Mouse (Mus musculus) MEL (cell line): ENCODE measurements around the gene Scfd2. TPM values are rescaled to one million over a fixed set of nuclear protein-coding genes. Genes with fewer than 3 reads are reported as not detected.

Experiments
- DNase-seq: peaks from one replicate; pipeline ENCODE4 v3.0.0; 2011; ENCODE audit warnings: low read depth, low spot score
- H3K27ac ChIP-seq: 2 replicates; pipeline ENCODE4 v1.5.1; 2012; ENCODE audit warnings: low read depth, mild to moderate bottlenecking, control low read depth, low read length, moderate library complexity; ENCODE audit not compliant: control insufficient read depth
- H3K27me3 ChIP-seq, 2 experiments: fragments of 150-350 bp in 1 of 2; sonication (generic) in 1 of 2; 2 replicates each; pipeline ENCODE4 v1.6.1; 2012; ENCODE audit warnings: low read length in 2 of 2, mild to moderate bottlenecking in 2 of 2, improper control_type of control experiment in 1 of 2, moderate library complexity in 1 of 2; ENCODE audit not compliant: insufficient read depth in 2 of 2, control insufficient read depth in 1 of 2
- H3K36me3 ChIP-seq, 2 experiments: 2 replicates each; pipeline ENCODE4 v1.6.1; 2012 to 2014; ENCODE audit warnings: low read length in 2 of 2, improper control_type of control experiment in 1 of 2, inconsistent platforms in 1 of 2, mild to moderate bottlenecking in 1 of 2; ENCODE audit not compliant: insufficient read depth in 2 of 2, control insufficient read depth in 1 of 2
- H3K4me1 ChIP-seq, 2 experiments: fragments of 150-350 bp in 1 of 2; sonication (generic) in 1 of 2; 2 replicates each; pipeline ENCODE4 v1.6.1; 2012; ENCODE audit warnings: low read length in 2 of 2, improper control_type of control experiment in 1 of 2, mild to moderate bottlenecking in 1 of 2; ENCODE audit not compliant: insufficient read depth in 2 of 2, control insufficient read depth in 1 of 2
- H3K4me3 ChIP-seq, 2 experiments: fragments of 150-350 bp in 1 of 2; sonication (generic) in 1 of 2; 2 replicates each; pipeline ENCODE4 v1.5.1; 2012; ENCODE audit warnings: low read depth in 2 of 2, low read length in 2 of 2, mild to moderate bottlenecking in 2 of 2, moderate library complexity in 2 of 2, control low read depth in 1 of 2, improper control_type of control experiment in 1 of 2; ENCODE audit not compliant: control insufficient read depth in 1 of 2, insufficient read depth in 1 of 2
- H3K79me2 ChIP-seq: 2 replicates; pipeline ENCODE4 v1.6.1; 2012; ENCODE audit warnings: mild to moderate bottlenecking, low read length, moderate library complexity; ENCODE audit not compliant: control insufficient read depth, poor library complexity, insufficient read depth
- H3K9ac ChIP-seq: 2 replicates; pipeline ENCODE4 v1.6.1; 2012; ENCODE audit warnings: low read depth, mild to moderate bottlenecking, control low read depth, low read length, moderate library complexity; ENCODE audit not compliant: control insufficient read depth, poor library complexity, severe bottlenecking
- H3K9me3 ChIP-seq: fragments of 150-350 bp; sonication (generic); replicated peaks from 2 replicates; pipeline ENCODE4 v1.6.1; 2012; ENCODE audit warnings: mild to moderate bottlenecking, low read length, improper control_type of control experiment, moderate library complexity; ENCODE audit not compliant: insufficient read depth
- CHD1 ChIP-seq: IDR thresholded peaks from 2 replicates; pipeline ENCODE4 v1.6.1; 2012; ENCODE audit warnings: low read depth, mild to moderate bottlenecking, inconsistent platforms, low read length, improper control_type of control experiment
- CHD2 ChIP-seq: IDR thresholded peaks from 2 replicates; pipeline ENCODE4 v1.6.1; 2011; ENCODE audit warnings: low read length, improper control_type of control experiment
- CTCF ChIP-seq, 3 experiments: IDR thresholded peaks in 2 of 3; conservative IDR thresholded peaks in 1 of 3; 2 replicates each; pipeline ENCODE4 v1.5.1; 2011 to 2012; ENCODE audit warnings: low read length in 3 of 3, low read depth in 2 of 3, mild to moderate bottlenecking in 2 of 3, improper control_type of control experiment in 1 of 3, inconsistent platforms in 1 of 3, mixed read lengths in 1 of 3, moderate library complexity in 1 of 3; ENCODE audit not compliant: control insufficient read depth in 1 of 3, insufficient read depth in 1 of 3, poor library complexity in 1 of 3, severe bottlenecking in 1 of 3
- ELF1 ChIP-seq: IDR thresholded peaks from 2 replicates; pipeline ENCODE4 v1.6.1; 2014; ENCODE audit warnings: low read depth, mild to moderate bottlenecking, inconsistent platforms, low read length, improper control_type of control experiment, moderate library complexity
- EP300 ChIP-seq, 2 experiments: IDR thresholded peaks; 2 replicates each; pipeline ENCODE4 v1.6.1; 2011; ENCODE audit warnings: improper control_type of control experiment in 2 of 2, low read length in 2 of 2, low read depth in 1 of 2, mild to moderate bottlenecking in 1 of 2
- ETS1 ChIP-seq: IDR thresholded peaks from 2 replicates; pipeline ENCODE4 v1.6.1; 2012; ENCODE audit warnings: low read depth, mild to moderate bottlenecking, inconsistent platforms, low read length, improper control_type of control experiment, moderate library complexity
- GABPA ChIP-seq: IDR thresholded peaks from 2 replicates; pipeline ENCODE4 v1.6.1; 2012; ENCODE audit warnings: low read depth, mild to moderate bottlenecking, inconsistent platforms, low read length, improper control_type of control experiment, moderate library complexity
- HCFC1 ChIP-seq: IDR thresholded peaks from 2 replicates; pipeline ENCODE4 v1.6.1; 2012; ENCODE audit warnings: low read depth, mild to moderate bottlenecking, inconsistent platforms, low read length, improper control_type of control experiment, moderate library complexity
- KAT2A ChIP-seq: conservative IDR thresholded peaks from 2 replicates; pipeline ENCODE4 v1.6.1; 2012; ENCODE audit warnings: low read depth, low read length, improper control_type of control experiment, inconsistent platforms
- MAX ChIP-seq: IDR thresholded peaks from 2 replicates; pipeline ENCODE4 v1.6.1; 2011; ENCODE audit warnings: low read length, improper control_type of control experiment
- MXI1 ChIP-seq: IDR thresholded peaks from 2 replicates; pipeline ENCODE4 v1.6.1; 2011; ENCODE audit warnings: mild to moderate bottlenecking, low read depth, low read length, improper control_type of control experiment
- MYB ChIP-seq: IDR thresholded peaks from 2 replicates; pipeline ENCODE4 v1.6.1; 2011; ENCODE audit warnings: mild to moderate bottlenecking, low read depth, low read length, improper control_type of control experiment
- MYC ChIP-seq: IDR thresholded peaks from 2 replicates; pipeline ENCODE4 v1.6.1; 2011; ENCODE audit warnings: low read depth, mild to moderate bottlenecking, low read length, improper control_type of control experiment, moderate library complexity
- NRF1 ChIP-seq: IDR thresholded peaks from 2 replicates; pipeline ENCODE4 v1.6.1; 2014; ENCODE audit warnings: low read depth, mild to moderate bottlenecking, inconsistent platforms, low read length, improper control_type of control experiment, moderate library complexity; ENCODE audit not compliant: poor library complexity, insufficient read depth, severe bottlenecking
- POLR2AphosphoS5 ChIP-seq: IDR thresholded peaks from 2 replicates; pipeline ENCODE4 v1.6.1; 2012; ENCODE audit warnings: low read depth, borderline replicate concordance, mild to moderate bottlenecking, inconsistent platforms, low read length, moderate library complexity, mixed read lengths
- RAD21 ChIP-seq: IDR thresholded peaks from 2 replicates; pipeline ENCODE4 v1.6.1; 2011; ENCODE audit warnings: mild to moderate bottlenecking, low read depth, low read length, improper control_type of control experiment
- RCOR1 ChIP-seq: IDR thresholded peaks from 2 replicates; pipeline ENCODE4 v1.6.1; 2012; ENCODE audit warnings: low read depth, mild to moderate bottlenecking, inconsistent platforms, low read length, improper control_type of control experiment
- SMC3 ChIP-seq: IDR thresholded peaks from 2 replicates; pipeline ENCODE4 v1.6.1; 2011; ENCODE audit warnings: low read depth, low read length, improper control_type of control experiment
- TAL1 ChIP-seq: IDR thresholded peaks from 2 replicates; pipeline ENCODE4 v1.6.1; 2012; ENCODE audit warnings: mild to moderate bottlenecking, inconsistent platforms, low read length, moderate library complexity, mixed read lengths
- TCF12 ChIP-seq: IDR thresholded peaks from 2 replicates; pipeline ENCODE4 v1.6.1; 2014; ENCODE audit warnings: low read depth, mild to moderate bottlenecking, inconsistent platforms, low read length, improper control_type of control experiment, moderate library complexity
- UBTF ChIP-seq: IDR thresholded peaks from 2 replicates; pipeline ENCODE4 v1.6.1; 2012; ENCODE audit warnings: low read depth, mild to moderate bottlenecking, inconsistent platforms, low read length, improper control_type of control experiment, moderate library complexity, borderline replicate concordance; ENCODE audit not compliant: insufficient read depth
- USF1 ChIP-seq: IDR thresholded peaks from 2 replicates; pipeline ENCODE4 v1.6.1; 2014; ENCODE audit warnings: low read depth, mild to moderate bottlenecking, inconsistent platforms, low read length, improper control_type of control experiment, moderate library complexity
- USF2 ChIP-seq, 2 experiments: IDR thresholded peaks; 2 replicates each; pipeline ENCODE4 v1.6.1; 2011 to 2012; ENCODE audit warnings: improper control_type of control experiment in 2 of 2, low read length in 2 of 2, borderline replicate concordance in 1 of 2, inconsistent platforms in 1 of 2, low read depth in 1 of 2, mild to moderate bottlenecking in 1 of 2; ENCODE audit not compliant: insufficient read depth in 1 of 2
- ZC3H11A ChIP-seq: IDR thresholded peaks from 2 replicates; pipeline ENCODE4 v1.6.1; 2012; ENCODE audit warnings: low read depth, mild to moderate bottlenecking, inconsistent platforms, low read length, improper control_type of control experiment
- ZNF384 ChIP-seq: IDR thresholded peaks from 2 replicates; pipeline ENCODE4 v1.6.1; 2012; ENCODE audit warnings: low read depth, mild to moderate bottlenecking, inconsistent platforms, low read length, improper control_type of control experiment
- polyA plus RNA-seq, 2 experiments: library from polyadenylated mRNA; stranded (reverse) in 1 of 2; unstranded in 1 of 2; fragments of >175 nt in 1 of 2; fragments of >200 nt in 1 of 2; gene quantifications; 2 replicates each; pipeline versions ENCODE4 v1.2.1 to v1.2.4; 2012; ENCODE audit warnings: low replicate concordance in 2 of 2, low read depth in 1 of 2; ENCODE audit not compliant: insufficient read length in 2 of 2, insufficient read depth in 1 of 2, missing spikeins in 1 of 2
- total RNA-seq: library from RNA; depleted of rRNA; stranded (reverse); fragments of 300-350 nt; gene quantifications from 2 replicates; pipeline ENCODE4 v1.2.3, GENCODE M21; 2012

Scfd2 gene
- total and polyA plus RNA-seq, 3 experiments, result 18.8 to 20.3 TPM; not detected in 1

DNA sequence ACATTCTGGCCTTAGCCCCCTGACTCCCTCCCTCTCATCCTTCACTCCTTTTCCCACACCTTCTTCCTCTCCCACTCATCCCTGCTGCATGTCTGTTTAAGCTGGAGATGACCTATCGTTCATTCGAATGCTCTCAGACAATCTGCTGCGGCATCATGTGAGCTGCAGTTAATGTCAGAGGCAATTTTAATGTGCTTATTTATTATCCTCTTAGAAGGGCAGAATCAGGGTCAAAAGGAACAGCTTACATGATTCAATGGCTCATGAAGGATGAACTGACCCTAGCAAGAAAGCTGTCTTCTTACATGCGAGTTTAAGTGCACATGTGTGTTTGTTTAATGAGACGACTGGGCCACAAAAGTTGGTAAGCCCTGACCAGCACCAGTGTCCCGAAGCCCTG is 241.6 kb downstream of the Scfd2 start:
- H3K79me2 ChIP-seq, result no peaks in the 10 kb centered on the region
- H3K4me3 ChIP-seq, result no peak overlapping the region
- peaks cover 0 to 4% of the 10 kb centered on the region in 2 experiments; a peak in 2 of 4 replicates for H3K36me3 ChIP-seq
- DNase-seq, result no peak
- H3K9ac ChIP-seq, result no peak overlapping the region
- H3K27me3 ChIP-seq, result no peaks in the 10 kb centered on the region
- no peak for TF ChIP-seq USF1
- TF ChIP-seq UBTF, result no peak
- no peak for TF ChIP-seq MYC
- no peak for TF ChIP-seq USF2 (IDR thresholded peaks at IDR 0.05; ENCODE audit: borderline replicate concordance in 1 of 2, insufficient read depth in 1 of 2, low read depth in 1 of 2, low read length in 2 of 2)
- no peak for TF ChIP-seq ZNF384
- TF ChIP-seq TAL1, result no peak
- no peak for TF ChIP-seq KAT2A
- no peak for TF ChIP-seq RCOR1
- no peak for TF ChIP-seq GABPA
- no peak for TF ChIP-seq ELF1
- no peak for TF ChIP-seq MXI1
- no peak for TF ChIP-seq RAD21
- no peak for TF ChIP-seq CTCF (IDR thresholded peaks at IDR 0.05 in 2 of 3, conservative IDR thresholded peaks at IDR 0.05 in 1 of 3; ENCODE audit: control insufficient read depth in 1 of 3, insufficient read depth in 1 of 3, low read depth in 2 of 3, low read length in 3 of 3, poor library complexity in 1 of 3, severe bottlenecking in 1 of 3)
- TF ChIP-seq TCF12, result no peak
- no peak for TF ChIP-seq CHD2
- TF ChIP-seq POLR2AphosphoS5, result no peak
- no peak for TF ChIP-seq MYB
- TF ChIP-seq HCFC1, result no peak
- peaks cover 6 to 8% of the 10 kb centered on the region in 2 experiments; a peak in 3 of 4 replicates for H3K4me1 ChIP-seq
- H3K27ac ChIP-seq, result no peak overlapping the region
- H3K9me3 ChIP-seq, result no peaks in the 10 kb centered on the region

DNA sequence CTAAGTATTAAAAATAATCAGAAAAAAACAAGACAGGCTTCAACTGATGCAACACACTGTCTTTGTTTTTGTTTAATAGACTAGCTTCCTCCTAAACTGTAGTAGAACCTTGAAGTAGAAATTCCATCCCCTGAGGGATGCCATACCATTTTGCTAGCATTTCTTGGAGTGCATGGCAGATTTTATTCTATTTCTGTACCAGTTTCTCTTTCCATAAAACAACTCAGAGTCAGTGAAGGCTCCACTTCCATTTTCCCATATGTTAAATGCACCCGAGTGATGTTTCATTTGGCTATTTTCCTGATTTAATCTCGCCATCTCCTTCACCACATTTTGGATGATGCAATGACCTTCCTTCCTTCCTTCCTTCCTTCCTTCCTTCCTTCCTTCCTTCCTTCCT is 243.4 kb downstream of the Scfd2 start:
- no peak for DNase-seq
- Histone ChIP-seq H3K9me3 (no peaks in the 10 kb centered on the region), H3K4me3 (no peak overlapping the region), H3K79me2 (no peaks in the 10 kb centered on the region), H3K36me3 (peaks cover 0 to 5% of the 10 kb centered on the region in 2 experiments; a peak in 2 of 4 replicates), H3K27ac (no peak overlapping the region), H3K9ac (no peak overlapping the region), H3K27me3 (no peaks in the 10 kb centered on the region), H3K4me1 (peaks cover 6 to 8% of the 10 kb centered on the region in 2 experiments; a peak in 3 of 4 replicates)
- TF ChIP-seq EP300 (IDR thresholded peaks at IDR 0.05; ENCODE audit: low read depth in 1 of 2, low read length in 2 of 2) (no peak), MAX (no peak), RCOR1 (no peak), ZC3H11A (no peak), SMC3 (no peak), USF1 (no peak), CHD1 (no peak), ETS1 (no peak), NRF1 (no peak)
